Mouse (Mus musculus) lung, postnatal 0 days (tissue): ENCODE results near the gene Atp2b2. TPM values are rescaled to one million over a fixed set of nuclear protein-coding genes. Genes with fewer than 3 reads are reported as not detected.

Experiments
- ATAC-seq: fragments of 200-750 bp; cut with Nextera tagmentation; 2 replicates; pipeline ENCODE4 v1.8.0; 2017; ENCODE audit warnings: moderate library complexity
- DNase-seq: peaks from one replicate; pipeline ENCODE4 v3.0.0-alpha.2; 2016; ENCODE audit warnings: low spot score
- H3K27ac ChIP-seq: fragments of 300-500 bp; sonication (generic); 2 replicates; pipeline ENCODE4 v1.5.1; 2014; ENCODE audit warnings: antibody characterized with exemption, mild to moderate bottlenecking, low read length, mixed read lengths
- H3K27me3 ChIP-seq: fragments of 300-500 bp; sonication (generic); replicated peaks from 2 replicates; pipeline ENCODE4 v1.6.1; 2014; ENCODE audit warnings: low read length, mixed read lengths; ENCODE audit not compliant: insufficient read depth
- H3K36me3 ChIP-seq: fragments of 300-500 bp; sonication (generic); 2 replicates; pipeline ENCODE4 v1.6.1; 2014; ENCODE audit warnings: low read length, mixed read lengths; ENCODE audit not compliant: insufficient read depth
- H3K4me1 ChIP-seq: fragments of 300-500 bp; sonication (generic); 2 replicates; pipeline ENCODE4 v1.6.1; 2014; ENCODE audit warnings: antibody characterized with exemption, low read depth, low read length, mixed read lengths; ENCODE audit not compliant: insufficient read depth
- H3K4me2 ChIP-seq: fragments of 300-500 bp; sonication (generic); replicated peaks from 2 replicates; pipeline ENCODE4 v1.6.1; 2014; ENCODE audit warnings: low read depth, mild to moderate bottlenecking, low read length, moderate library complexity, mixed read lengths
- H3K4me3 ChIP-seq: fragments of 300-500 bp; sonication (generic); 2 replicates; pipeline ENCODE4 v1.5.1; 2014; ENCODE audit warnings: low read depth, low read length
- H3K9ac ChIP-seq: fragments of 300-500 bp; sonication (generic); replicated peaks from 2 replicates; pipeline ENCODE4 v1.6.1; 2014; ENCODE audit warnings: low read depth, mild to moderate bottlenecking
- H3K9me3 ChIP-seq: fragments of 300-500 bp; sonication (generic); 2 replicates; pipeline ENCODE4 v1.6.1; 2016; ENCODE audit warnings: low read length, mixed read lengths
- CTCF ChIP-seq: IDR thresholded peaks from 2 replicates; pipeline ENCODE4 v1.5.1; 2016; ENCODE audit warnings: antibody characterized with exemption, mild to moderate bottlenecking
- EP300 ChIP-seq: IDR thresholded peaks from 2 replicates; pipeline ENCODE4 v1.6.1; 2016; ENCODE audit warnings: antibody characterized with exemption, mild to moderate bottlenecking, control low read depth
- WGBS: fragments of 180-500 bp; shearing (Covaris S2); extraction: QIAGEN DNeasy Blood & Tissue Kit; methylation state at CpG from one replicate; pipeline ENCODE4 v1.1.7; 2014; 5-methylcytosine and 5-hydroxymethylcytosine counted together
- polyA plus RNA-seq: library from polyadenylated mRNA; unstranded; fragments of >200 nt; fragmentation: Nextera tagmentation; extraction: Ambion mirVana; gene quantifications from 2 replicates; pipeline ENCODE4 v1.2.1, GENCODE M21; 2015

Atp2b2 gene
- polyA plus RNA-seq, 1 experiment from 2014 or later = 0.63 TPM

GRCm38 (mm10) chr6:113816690-113817089 lies 225.7 kb downstream of the Atp2b2 start:
- no peak for ATAC-seq
- Histone ChIP-seq H3K4me1 (no peaks in the 10 kb centered on the region), H3K4me2 (no peak overlapping the region), H3K9ac (no peak overlapping the region), H3K36me3 (no peaks in the 10 kb centered on the region), H3K27ac (no peak overlapping the region), H3K4me3 (no peak overlapping the region), H3K27me3 (no peaks in the 10 kb centered on the region), H3K9me3 (no peaks in the 10 kb centered on the region)
- 77% methylated on average over 3 of the region's 3 CpGs for WGBS
- TF ChIP-seq EP300 (no peak), CTCF (no peak)
- no peak for DNase-seq

GRCm38 (mm10) chr6:113811462-113811861 lies 231.0 kb downstream of the Atp2b2 start:
- Histone ChIP-seq H3K36me3 (no peaks in the 10 kb centered on the region), H3K4me1 (no peaks in the 10 kb centered on the region), H3K9me3 (no peaks in the 10 kb centered on the region), H3K4me3 (no peak overlapping the region), H3K9ac (no peak overlapping the region), H3K27me3 (no peaks in the 10 kb centered on the region), H3K27ac (no peak overlapping the region), H3K4me2 (no peak overlapping the region)
- no peak for ATAC-seq
- 33% methylated on average over 1 of the region's 1 CpGs for WGBS
- no peak for DNase-seq
- no peak for TF ChIP-seq CTCF
- no peak for TF ChIP-seq EP300

DNA sequence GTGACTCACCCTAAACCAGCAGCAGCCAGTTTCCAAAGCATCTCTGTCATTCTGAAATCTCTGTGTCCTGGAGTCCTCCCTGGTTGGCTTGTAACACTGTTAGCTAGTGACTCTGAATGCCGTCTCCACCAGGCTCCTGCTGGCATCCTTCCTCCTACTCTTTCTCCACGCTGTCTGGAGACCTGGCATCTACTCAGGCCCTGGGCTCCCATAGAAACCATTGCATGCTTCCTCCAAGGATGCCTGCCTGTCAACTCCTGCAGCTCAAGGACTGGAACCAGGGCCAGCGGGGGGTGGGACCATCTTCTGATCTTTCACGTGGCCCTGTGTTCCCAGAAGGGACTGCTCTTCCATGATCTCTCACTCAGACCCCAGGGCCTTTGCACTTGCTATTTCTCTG lies 231.7 kb downstream of the Atp2b2 start:
- no peak overlapping the region for H3K4me3 ChIP-seq
- no peaks in the 10 kb centered on the region for H3K27me3 ChIP-seq
- H3K4me2 ChIP-seq = no peak overlapping the region
- ATAC-seq = no peak
- WGBS = 71% methylated on average over 4 of the region's 4 CpGs
- no peak for TF ChIP-seq CTCF
- no peak for TF ChIP-seq EP300
- no peak overlapping the region for H3K9ac ChIP-seq
- no peaks in the 10 kb centered on the region for H3K9me3 ChIP-seq
- H3K36me3 ChIP-seq = no peaks in the 10 kb centered on the region
- DNase-seq = no peak
- no peaks in the 10 kb centered on the region for H3K4me1 ChIP-seq
- H3K27ac ChIP-seq = no peak overlapping the region

DNA sequence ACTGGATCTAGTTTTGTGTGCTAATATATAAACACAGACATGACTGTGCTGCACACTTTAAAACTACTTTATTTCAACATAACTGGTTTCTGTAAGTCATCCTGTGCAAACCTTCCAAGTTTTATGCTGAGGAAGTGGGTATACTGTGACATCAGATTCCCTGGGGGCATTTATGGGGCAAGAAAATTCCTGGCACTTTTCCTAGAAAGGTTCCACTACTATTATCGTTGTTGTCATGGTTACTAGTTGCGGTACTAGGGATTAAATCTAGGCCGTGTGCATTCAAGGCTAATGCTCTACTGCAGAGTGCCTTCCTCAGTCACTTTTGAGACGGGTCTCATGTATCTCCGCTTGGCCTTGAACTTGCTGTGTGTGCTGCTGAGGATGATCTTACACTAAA lies 236.2 kb downstream of the Atp2b2 start:
- Histone ChIP-seq H3K4me3 (no peak overlapping the region), H3K9me3 (0 out of 2 replicates have a peak, but pooled peaks cover 3% of the 10 kb centered on the region), H3K9ac (no peak overlapping the region), H3K27ac (no peak overlapping the region), H3K4me1 (no peaks in the 10 kb centered on the region), H3K36me3 (no peaks in the 10 kb centered on the region), H3K27me3 (no peaks in the 10 kb centered on the region), H3K4me2 (no peak overlapping the region)
- DNase-seq (no peak), ATAC-seq (no peak)
- WGBS = 71% methylated on average over 5 of the region's 5 CpGs
- TF ChIP-seq EP300 = no peak
- TF ChIP-seq CTCF = no peak

GRCm38 (mm10) chr6:113801233-113801632 lies 241.2 kb downstream of the Atp2b2 start:
- Histone ChIP-seq H3K4me3 (no peak overlapping the region), H3K27me3 (no peaks in the 10 kb centered on the region), H3K9me3 (0 out of 2 replicates have a peak, but pooled peaks cover 3% of the 10 kb centered on the region), H3K9ac (no peak overlapping the region), H3K27ac (no peak overlapping the region), H3K4me2 (no peak overlapping the region), H3K4me1 (no peaks in the 10 kb centered on the region), H3K36me3 (no peaks in the 10 kb centered on the region)
- no peak for DNase-seq
- no peak for ATAC-seq
- TF ChIP-seq EP300 = no peak

GRCm38 (mm10) chr6:113799915-113800314 lies 242.5 kb downstream of the Atp2b2 start:
- no peak for TF ChIP-seq EP300
- TF ChIP-seq CTCF = no peak
- H3K4me3 ChIP-seq = no peak overlapping the region
- DNase-seq (no peak), ATAC-seq (no peak)
- H3K27ac ChIP-seq = no peak overlapping the region
- H3K36me3 ChIP-seq = no peaks in the 10 kb centered on the region
- no peaks in the 10 kb centered on the region for H3K4me1 ChIP-seq
- no peaks in the 10 kb centered on the region for H3K27me3 ChIP-seq
- H3K9ac ChIP-seq = no peak overlapping the region
- H3K4me2 ChIP-seq = no peak overlapping the region
- WGBS = 48% methylated on average over 3 of the region's 3 CpGs
- H3K9me3 ChIP-seq = no peaks in the 10 kb centered on the region

DNA sequence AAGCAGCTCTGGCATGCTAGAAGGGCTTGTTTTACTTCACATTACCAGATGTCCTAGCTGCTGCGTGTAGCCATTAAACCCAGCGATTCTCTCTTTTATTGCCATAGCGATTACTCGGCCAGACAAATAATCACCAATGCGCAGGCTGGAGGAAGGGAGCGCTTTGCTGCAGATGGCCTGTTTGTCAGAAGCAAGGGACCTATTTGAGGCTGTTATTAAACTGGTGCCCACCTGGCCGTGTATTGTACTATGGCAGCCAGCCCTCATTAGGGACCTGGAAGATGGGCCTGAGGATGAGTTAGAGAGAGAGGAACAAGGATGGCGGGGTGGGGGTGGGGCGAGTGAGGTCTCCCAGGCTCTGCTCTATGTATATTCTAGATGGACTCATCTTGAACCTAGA lies 243.1 kb downstream of the Atp2b2 start:
- Histone ChIP-seq H3K9me3 (no peaks in the 10 kb centered on the region), H3K4me3 (no peak overlapping the region), H3K36me3 (no peaks in the 10 kb centered on the region), H3K9ac (no peak overlapping the region), H3K4me2 (no peak overlapping the region), H3K27me3 (no peaks in the 10 kb centered on the region), H3K4me1 (no peaks in the 10 kb centered on the region), H3K27ac (no peak overlapping the region)
- no peak for ATAC-seq
- TF ChIP-seq CTCF = no peak
- no peak for DNase-seq
- 80% methylated on average over 9 of the region's 9 CpGs for WGBS
